ENCODE assay signal across 11 mouse cellular contexts in the genomic region with DNA sequence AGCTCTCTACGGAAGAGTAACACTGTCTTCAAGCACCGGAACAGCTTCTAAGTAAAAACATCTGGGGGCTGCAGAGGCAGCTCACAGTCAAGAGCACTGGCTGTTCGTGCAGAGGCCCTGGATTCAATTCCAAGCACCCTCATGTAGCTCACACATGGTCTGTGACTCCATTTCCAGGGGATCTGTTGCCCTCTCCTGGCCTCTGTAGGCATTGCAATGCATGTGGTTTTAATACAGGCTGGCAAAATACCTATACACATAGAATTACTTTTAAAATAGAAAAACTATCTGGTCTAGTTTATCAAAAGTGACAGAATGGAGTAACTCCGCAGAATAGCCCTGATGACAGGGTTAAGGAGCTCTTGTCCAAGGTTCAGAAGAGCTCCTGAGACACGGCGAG. TPM values are rescaled to one million over a fixed set of nuclear protein-coding genes. Genes with fewer than 3 reads are reported as not detected.
DNase-seq lines count a peak whose midpoint lies in the region; ATAC-seq and TF ChIP-seq lines count a peak whose summit lies in the region.
"Had no signal": no experiment of that assay in that cellular context is flagged by ENCODE, and none has a peak within 500 bp of the region (broad histone marks: within the 10 kb centered on the region; RNA-seq: fewer than 3 reads in every experiment).

No protein-coding gene starts in this region.

- no peak overlapping the region for H3K4me3 ChIP-seq in heart, adult 2 months
- H3K4me3 ChIP-seq in midbrain, postnatal 0 days (ENCODE audit: low read depth, low read length): no peak overlapping the region
- no peak overlapping the region for H3K4me3 ChIP-seq in midbrain, embryonic 13.5 days (replicated peaks)
- H3K4me3 ChIP-seq in stomach, postnatal 0 days (ENCODE audit: low read depth, low read length): no peak overlapping the region
- H3K4me3 ChIP-seq in hindbrain, embryonic 11.5 days (ENCODE audit: low read depth, low read length): no peak overlapping the region
- H3K4me3 ChIP-seq: heart, embryonic 13.5 days; midbrain, embryonic 12.5 days had no signal

- no peak for TF ChIP-seq EP300 in heart, adult 2 months (IDR thresholded peaks at IDR 0.05; ENCODE audit: insufficient read depth, low read depth, low read length)
- no peak for TF ChIP-seq EP300 in stomach, postnatal 0 days (optimal IDR thresholded peaks at IDR 0.05)

- no peaks in the 10 kb centered on the region for H3K27me3 ChIP-seq in heart, adult 2 months (ENCODE audit: control insufficient read depth, insufficient read depth, low read length)
- no peaks in the 10 kb centered on the region for H3K27me3 ChIP-seq in midbrain, postnatal 0 days (ENCODE audit: insufficient read depth, low read length)
- no peaks in the 10 kb centered on the region for H3K27me3 ChIP-seq in midbrain, embryonic 13.5 days
- no peaks in the 10 kb centered on the region for H3K27me3 ChIP-seq in stomach, postnatal 0 days (ENCODE audit: control insufficient read depth, insufficient read depth, low read length)
- H3K27me3 ChIP-seq in hindbrain, embryonic 11.5 days (ENCODE audit: control insufficient read depth, insufficient read depth, low read length): no peaks in the 10 kb centered on the region
- H3K27me3 ChIP-seq: heart, embryonic 13.5 days; midbrain, embryonic 12.5 days had no signal

- peak; percentile 66 for TF ChIP-seq CTCF in heart, adult 2 months (IDR thresholded peaks at IDR 0.05)
- TF ChIP-seq CTCF in midbrain, postnatal 0 days (IDR thresholded peaks at IDR 0.05): peak; percentile 53
- TF ChIP-seq CTCF in stomach, postnatal 0 days (IDR thresholded peaks at IDR 0.05; ENCODE audit: low read depth): peak; percentile 61

- H3K9me3 ChIP-seq in midbrain, postnatal 0 days (ENCODE audit: low read length): no peaks in the 10 kb centered on the region
- H3K9me3 ChIP-seq in midbrain, embryonic 13.5 days: no peaks in the 10 kb centered on the region
- 0 out of 2 replicates have a peak, but pooled peaks cover 2% of the 10 kb centered on the region for H3K9me3 ChIP-seq in stomach, postnatal 0 days (ENCODE audit: control insufficient read depth, low read length)
- H3K9me3 ChIP-seq in hindbrain, embryonic 11.5 days (ENCODE audit: control insufficient read depth, low read length): no peaks in the 10 kb centered on the region
- H3K9me3 ChIP-seq: midbrain, embryonic 12.5 days had no signal

- TF ChIP-seq POLR2A in heart, adult 2 months (IDR thresholded peaks at IDR 0.05; ENCODE audit: insufficient read depth, low read depth, low read length): no peak

- no peak overlapping the region for H3K9ac ChIP-seq in heart, adult 2 months (ENCODE audit: low read depth, low read length)
- H3K9ac ChIP-seq in midbrain, postnatal 0 days (replicated peaks; ENCODE audit: low read length, poor library complexity, severe bottlenecking): no peak overlapping the region
- no peak overlapping the region for H3K9ac ChIP-seq in midbrain, embryonic 13.5 days (replicated peaks)
- no peak overlapping the region for H3K9ac ChIP-seq in stomach, postnatal 0 days (ENCODE audit: low read length)
- no peak overlapping the region for H3K9ac ChIP-seq in hindbrain, embryonic 11.5 days (ENCODE audit: low read depth, low read length)
- H3K9ac ChIP-seq: heart, embryonic 13.5 days; midbrain, embryonic 12.5 days had no signal

- no peak for ATAC-seq in midbrain, postnatal 0 days (ENCODE audit: low FRiP score)
- no peak for ATAC-seq in midbrain, embryonic 13.5 days
- ATAC-seq in stomach, postnatal 0 days (ENCODE audit: low FRiP score, low TSS enrichment): no peak
- ATAC-seq in hindbrain, embryonic 11.5 days (ENCODE audit: low FRiP score): no peak

- H3K27ac ChIP-seq in heart, adult 2 months: no peak overlapping the region
- H3K27ac ChIP-seq in midbrain, postnatal 0 days (ENCODE audit: low read depth, low read length): no peak overlapping the region
- no peak overlapping the region for H3K27ac ChIP-seq in midbrain, embryonic 13.5 days
- no peak overlapping the region for H3K27ac ChIP-seq in stomach, postnatal 0 days (replicated peaks)
- no peak overlapping the region for H3K27ac ChIP-seq in hindbrain, embryonic 11.5 days (ENCODE audit: low read depth, low read length)
- H3K27ac ChIP-seq: heart, embryonic 13.5 days; midbrain, embryonic 12.5 days had no signal

- no peaks in the 10 kb centered on the region for H3K4me1 ChIP-seq in heart, adult 2 months (ENCODE audit: control insufficient read depth, insufficient read depth, low read length)
- no peaks in the 10 kb centered on the region for H3K4me1 ChIP-seq in midbrain, postnatal 0 days (ENCODE audit: insufficient read depth, low read length)
- no peaks in the 10 kb centered on the region for H3K4me1 ChIP-seq in midbrain, embryonic 13.5 days (replicated peaks)
- H3K4me1 ChIP-seq in stomach, postnatal 0 days (replicated peaks; ENCODE audit: control insufficient read depth, insufficient read depth): no peaks in the 10 kb centered on the region
- no peaks in the 10 kb centered on the region for H3K4me1 ChIP-seq in hindbrain, embryonic 11.5 days (replicated peaks; ENCODE audit: control insufficient read depth, insufficient read depth, low read length)
- H3K4me1 ChIP-seq: heart, embryonic 13.5 days; midbrain, embryonic 12.5 days had no signal

- no peak overlapping the region for H3K4me2 ChIP-seq in midbrain, postnatal 0 days (ENCODE audit: low read depth, low read length, poor library complexity, severe bottlenecking)
- H3K4me2 ChIP-seq in midbrain, embryonic 13.5 days (replicated peaks): no peak overlapping the region
- no peak overlapping the region for H3K4me2 ChIP-seq in stomach, postnatal 0 days (replicated peaks; ENCODE audit: low read depth)
- H3K4me2 ChIP-seq in hindbrain, embryonic 11.5 days (replicated peaks; ENCODE audit: low read depth, low read length): no peak overlapping the region
- H3K4me2 ChIP-seq: heart, embryonic 13.5 days; midbrain, embryonic 12.5 days had no signal

- intact Hi-C loops in heart, adult 2 months (cut with DNase I): no loop called here

- no peak for DNase-seq in heart, adult 2 months
- no peak for DNase-seq in heart, adult 8-10 months (ENCODE audit: low spot score)
- no peak for DNase-seq in midbrain, postnatal 0 days (ENCODE audit: low spot score)
- DNase-seq in WW6 (ENCODE audit: low read depth, low spot score): peak; percentile 33
- no peak for DNase-seq in stomach, postnatal 0 days (ENCODE audit: low spot score)
- DNase-seq in Muller cell, postnatal 12 days (ENCODE audit: inconsistent ontology term): no peak
- no peak for DNase-seq in hindbrain, embryonic 11.5 days (ENCODE audit: low spot score)
- DNase-seq: kidney, adult 11 months had no signal

- H3K36me3 ChIP-seq in heart, adult 2 months (ENCODE audit: control insufficient read depth, insufficient read depth, low read length): no peaks in the 10 kb centered on the region
- H3K36me3 ChIP-seq in midbrain, postnatal 0 days (ENCODE audit: insufficient read depth, low read length): peaks cover 46% of the 10 kb centered on the region
- peaks cover 65% of the 10 kb centered on the region for H3K36me3 ChIP-seq in midbrain, embryonic 13.5 days
- 0 out of 2 replicates have a peak, but pooled peaks cover 5% of the 10 kb centered on the region for H3K36me3 ChIP-seq in stomach, postnatal 0 days (ENCODE audit: control insufficient read depth, insufficient read depth, low read length)
- H3K36me3 ChIP-seq in hindbrain, embryonic 11.5 days (ENCODE audit: control insufficient read depth, insufficient read depth, low read length): peaks cover 5% of the 10 kb centered on the region; the same call in 1 of the 2 replicates

- WGBS in heart, adult 2 months: 92% methylated on average over 6 of the region's 6 CpGs
- WGBS in midbrain, postnatal 0 days: 87% methylated on average over 6 of the region's 6 CpGs
- 92% methylated on average over 6 of the region's 6 CpGs for WGBS in midbrain, embryonic 13.5 days
- WGBS in stomach, postnatal 0 days: 94% methylated on average over 6 of the region's 6 CpGs
- WGBS in hindbrain, embryonic 11.5 days: 84% methylated on average over 6 of the region's 6 CpGs

- no peaks in the 10 kb centered on the region for H3K79me2 ChIP-seq in heart, adult 2 months (replicated peaks; ENCODE audit: control insufficient read depth, insufficient read depth, low read length)

RNA-seq across cellular contexts. Expression of gene Katnal1, which starts 49.9 kb away (rescaled TPM):
- 10 to 100 TPM in 1 of 2 experiments, 1 to 10 TPM in 1; 9.5 to 10.4 TPM for total RNA-seq in heart, adult 2 months (2021)
- polyA plus RNA-seq in heart, adult 2 months (2012; rRNA removed): 4.8 and 8.7 TPM in 2 replicates
- total RNA-seq in heart, adult 8-10 months (2022): 10 to 100 TPM in 3 of 4 experiments, 1 to 10 TPM in 1; 8.8 to 12.8 (median 11.6) TPM
- 38.0 and 51.1 TPM in 2 replicates for total RNA-seq in midbrain, postnatal 0 days (2014; rRNA removed)
- polyA plus RNA-seq in midbrain, postnatal 0 days (2015; fragmentation: Nextera tagmentation; extraction: Ambion mirVana): 23.6 and 31.4 TPM in 2 replicates
- polyA plus RNA-seq in midbrain, embryonic 13.5 days (2015; fragmentation: Nextera tagmentation; extraction: Ambion mirVana): 39.3 and 39.5 TPM in 2 replicates
- polyA plus RNA-seq in stomach, postnatal 0 days (2015; fragmentation: Nextera tagmentation; extraction: Ambion mirVana): 3.4 and 4.1 TPM in 2 replicates
- 32.1 and 37.0 TPM in 2 replicates for polyA plus RNA-seq in hindbrain, embryonic 11.5 days (2014; fragmentation: Nextera tagmentation; extraction: Ambion mirVana)
